Mouse (Mus musculus) brain, embryonic 14.5 days (tissue): Measurements from ENCODE around the gene Rbsn.

ENCODE experiments used
- CTCF ChIP-seq: fragments of 200-500 bp; IDR thresholded peaks from 2 replicates; pipeline ENCODE4 v1.5.1; 2012; ENCODE audit warnings: inconsistent platforms, mild to moderate bottlenecking, moderate library complexity, borderline replicate concordance; ENCODE audit not compliant: insufficient read depth, insufficient read length; ENCODE audit errors: extremely low read depth
- POLR2A ChIP-seq: fragments of 200-500 bp; IDR thresholded peaks from 2 replicates; pipeline ENCODE4 v1.6.1; 2012; ENCODE audit warnings: mild to moderate bottlenecking, inconsistent platforms, borderline replicate concordance; ENCODE audit not compliant: poor library complexity, insufficient read depth, insufficient read length, severe bottlenecking; ENCODE audit errors: extremely low read depth

DNA sequence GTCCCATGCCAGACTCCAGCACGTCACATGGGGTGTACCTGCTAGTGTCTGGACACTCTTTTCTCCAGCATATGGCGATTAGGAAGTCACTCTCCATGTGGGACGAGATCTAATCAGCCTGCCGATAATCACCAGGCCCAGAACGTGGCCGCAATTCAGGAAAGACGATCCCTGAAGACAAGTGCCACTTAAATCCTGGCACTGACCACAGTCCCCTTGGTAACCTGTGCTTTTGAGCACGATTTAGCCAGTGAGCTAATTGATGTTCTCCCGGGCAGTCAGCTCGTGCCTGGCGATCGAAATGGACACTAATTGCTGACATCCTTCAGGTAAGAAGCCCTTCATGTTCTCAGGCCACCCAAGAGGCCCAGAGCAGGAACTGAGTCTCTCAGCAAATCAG, 20.3 kb upstream of the Rbsn start:
- TF ChIP-seq CTCF (no peak), POLR2A (no peak)
